Mouse (Mus musculus) limb, embryonic 10.5 days (tissue): Measurements from ENCODE around the gene Junb. TPM values are rescaled to one million over a fixed set of nuclear protein-coding genes. Genes with fewer than 3 reads are reported as not detected.

Experiments
- DNase-seq: peaks from one replicate; pipeline ENCODE4 v3.0.0-alpha.2; 2017; ENCODE audit warnings: low spot score
- H3K27ac ChIP-seq: fragments of 300-500 bp; sonication (generic); 2 replicates; pipeline ENCODE4 v1.5.1; 2016; ENCODE audit warnings: mild to moderate bottlenecking
- H3K27me3 ChIP-seq: fragments of 300-500 bp; sonication (generic); 2 replicates; pipeline ENCODE4 v1.6.1; 2016; ENCODE audit warnings: low read depth, mild to moderate bottlenecking; ENCODE audit not compliant: poor library complexity, severe bottlenecking
- H3K36me3 ChIP-seq: fragments of 300-500 bp; sonication (generic); 2 replicates; pipeline ENCODE4 v1.6.1; 2016; ENCODE audit warnings: mild to moderate bottlenecking, moderate library complexity
- H3K4me1 ChIP-seq: fragments of 300-500 bp; sonication (generic); 2 replicates; pipeline ENCODE4 v1.6.1; 2016
- H3K4me3 ChIP-seq: fragments of 300-500 bp; sonication (generic); 2 replicates; pipeline ENCODE4 v1.5.1; 2016; ENCODE audit warnings: mild to moderate bottlenecking, moderate library complexity
- H3K9me3 ChIP-seq: fragments of 300-500 bp; sonication (generic); replicated peaks from 2 replicates; pipeline ENCODE4 v1.6.1; 2016; ENCODE audit warnings: mild to moderate bottlenecking
- WGBS: fragments of 180-500 bp; shearing (Covaris S2); methylation state at CpG from one replicate; pipeline ENCODE4 v1.1.7; 2016; 5-methylcytosine and 5-hydroxymethylcytosine counted together
- polyA plus RNA-seq: library from polyadenylated mRNA; unstranded; fragments of >200 nt; fragmentation: Nextera tagmentation; extraction: Ambion mirVana; gene quantifications from 2 replicates; pipeline ENCODE4 v1.2.1, GENCODE M21; 2016

Junb gene
- polyA plus RNA-seq, 1 experiment from 2014 or later: 9.9 TPM

- Histone ChIP-seq H3K4me1 (peaks cover 30% of the 10 kb centered on the region), H3K27me3 (peaks cover 91% of the 10 kb centered on the region), H3K9me3 (no peaks in the 10 kb centered on the region), H3K36me3 (no peaks in the 10 kb centered on the region), H3K4me3 (peak within 1 kb of the TSS; percentile 55), H3K27ac (peak within 1 kb of the TSS; percentile 26; the same call in 1 of the 2 replicates)
- 1% methylated on average over 50 of the region's 50 CpGs for WGBS
- DNase-seq: peak; percentile 81
Observed at GRCm38 (mm10) chr8:84936962-84937546, 41.5 kb downstream of the Junb start, which contains the start of gene Mast1. Mast1 (minus strand) TSS chr8:84937359.

- WGBS: 26% methylated on average over 23 of the region's 23 CpGs
- Histone ChIP-seq H3K36me3 (no peaks in the 10 kb centered on the region), H3K4me3 (peak overlapping the region; percentile 55), H3K9me3 (no peaks in the 10 kb centered on the region), H3K4me1 (peaks cover 30% of the 10 kb centered on the region), H3K27ac (peak overlapping the region; percentile 26; the same call in 1 of the 2 replicates), H3K27me3 (peaks cover 91% of the 10 kb centered on the region)
- no peak for DNase-seq
Observed at GRCm38 (mm10) chr8:84936041-84936961, 42.2 kb downstream of the Junb start.

- Histone ChIP-seq H3K4me3 (peak overlapping the region; percentile 22; the same call in 1 of the 2 replicates), H3K9me3 (no peaks in the 10 kb centered on the region), H3K27me3 (peaks cover 91% of the 10 kb centered on the region), H3K27ac (no peak overlapping the region), H3K4me1 (peaks cover 30% of the 10 kb centered on the region), H3K36me3 (no peaks in the 10 kb centered on the region)
- no peak for DNase-seq
- 5% methylated on average over 14 of the region's 14 CpGs for WGBS
Observed at GRCm38 (mm10) chr8:84935489-84935888, 43.0 kb downstream of the Junb start.

GRCm38 (mm10) chr8:84934860-84935259 is 43.7 kb downstream of the Junb start:
- peak; percentile 70 for DNase-seq
- H3K27ac ChIP-seq: no peak overlapping the region
- no peaks in the 10 kb centered on the region for H3K36me3 ChIP-seq
- peaks cover 94% of the 10 kb centered on the region for H3K27me3 ChIP-seq
- H3K9me3 ChIP-seq: no peaks in the 10 kb centered on the region
- H3K4me1 ChIP-seq: peaks cover 30% of the 10 kb centered on the region
- under 1% methylated on average over 15 of the region's 15 CpGs for WGBS
- peak overlapping the region; percentile 22 for H3K4me3 ChIP-seq

GRCm38 (mm10) chr8:84933767-84934559 is 44.6 kb downstream of the Junb start:
- Histone ChIP-seq H3K27me3 (peaks cover 94% of the 10 kb centered on the region), H3K36me3 (no peaks in the 10 kb centered on the region), H3K9me3 (no peaks in the 10 kb centered on the region), H3K27ac (no peak overlapping the region), H3K4me1 (peaks cover 34% of the 10 kb centered on the region), H3K4me3 (no peak overlapping the region)
- no peak for DNase-seq
- WGBS: 83% methylated on average over 16 of the region's 16 CpGs

- H3K27ac ChIP-seq: no peak overlapping the region
- H3K9me3 ChIP-seq: no peaks in the 10 kb centered on the region
- DNase-seq: no peak
- H3K4me3 ChIP-seq: no peak overlapping the region
- H3K36me3 ChIP-seq: no peaks in the 10 kb centered on the region
- WGBS: 86% methylated on average over 13 of the region's 13 CpGs
- H3K4me1 ChIP-seq: peaks cover 28% of the 10 kb centered on the region
- peaks cover 82% of the 10 kb centered on the region for H3K27me3 ChIP-seq
Observed at GRCm38 (mm10) chr8:84930582-84930981, 47.9 kb downstream of the Junb start.

- peaks cover 11% of the 10 kb centered on the region for H3K4me1 ChIP-seq
- peak; percentile 85 for DNase-seq
- 4% methylated on average over 48 of the region's 52 CpGs for WGBS
- H3K36me3 ChIP-seq: no peaks in the 10 kb centered on the region
- peak overlapping the region; percentile 51 for H3K4me3 ChIP-seq
- H3K27ac ChIP-seq: no peak overlapping the region
- no peaks in the 10 kb centered on the region for H3K9me3 ChIP-seq
- H3K27me3 ChIP-seq: peaks cover 77% of the 10 kb centered on the region
Observed at GRCm38 (mm10) chr8:84928456-84929306, 49.8 kb downstream of the Junb start.

- H3K27ac ChIP-seq: no peak overlapping the region
- WGBS: 88% methylated on average over 1 of the region's 1 CpGs
- H3K27me3 ChIP-seq: peaks cover 74% of the 10 kb centered on the region
- H3K36me3 ChIP-seq: no peaks in the 10 kb centered on the region
- H3K4me3 ChIP-seq: no peak overlapping the region
- no peak for DNase-seq
- H3K4me1 ChIP-seq: peaks cover 11% of the 10 kb centered on the region
- H3K9me3 ChIP-seq: no peaks in the 10 kb centered on the region
Observed at GRCm38 (mm10) chr8:84927513-84927912, 51.0 kb downstream of the Junb start.

GRCm38 (mm10) chr8:84925557-84925956 is 53.0 kb downstream of the Junb start:
- Histone ChIP-seq H3K27me3 (peaks cover 64% of the 10 kb centered on the region), H3K9me3 (no peaks in the 10 kb centered on the region), H3K4me3 (no peak overlapping the region), H3K36me3 (no peaks in the 10 kb centered on the region), H3K4me1 (peaks cover 11% of the 10 kb centered on the region), H3K27ac (no peak overlapping the region)
- WGBS: 71% methylated on average over 7 of the region's 7 CpGs
- no peak for DNase-seq
